Mouse (Mus musculus) olfactory bulb, adult 2 months (tissue): Measurements from ENCODE around the gene Sdf4.

Source experiments
- CTCF ChIP-seq: fragments of 200-500 bp; IDR thresholded peaks from 2 replicates; pipeline ENCODE4 v1.5.1; 2012; ENCODE audit warnings: low read depth, mild to moderate bottlenecking, low read length, moderate library complexity; ENCODE audit not compliant: insufficient read depth
- POLR2A ChIP-seq: fragments of 200-500 bp; IDR thresholded peaks from 2 replicates; pipeline ENCODE4 v1.6.1; 2012; ENCODE audit warnings: mild to moderate bottlenecking, low read depth, low read length, moderate library complexity; ENCODE audit not compliant: insufficient read depth

- no peak for TF ChIP-seq CTCF
- no peak for TF ChIP-seq POLR2A
Observed at GRCm38 (mm10) chr4:155943049-155943452, 49.6 kb upstream of the Sdf4 start.
